Mouse (Mus musculus): Measurements from ENCODE around the gene Scn2b.

DNA sequence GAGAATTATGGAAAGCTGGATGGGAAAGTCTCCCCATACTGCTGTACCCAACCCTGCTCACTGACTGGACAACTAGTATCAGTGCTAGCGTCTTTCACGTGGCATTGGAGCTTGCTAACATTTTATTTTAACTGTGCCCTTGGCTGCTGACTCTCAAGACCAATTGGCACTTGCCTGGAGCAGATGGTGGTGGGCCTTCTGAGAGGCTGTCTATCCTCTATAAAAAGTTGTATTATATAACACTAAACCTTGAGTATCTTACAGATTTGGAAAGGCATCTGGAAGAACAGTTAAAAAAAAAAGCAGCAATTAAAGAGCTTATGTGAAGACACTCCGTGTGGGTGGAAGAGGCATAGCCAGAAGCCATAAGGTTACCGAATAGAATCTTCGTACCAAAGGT, 52.6 kb downstream of the Scn2b start:
- TF ChIP-seq CTCF (IDR thresholded peaks at IDR 0.05; ENCODE audit: borderline replicate concordance, insufficient read depth, low read length) (no peak), POLR2A (IDR thresholded peaks at IDR 0.05; ENCODE audit: low read depth, low read length) (no peak)
